Mouse (Mus musculus) cortical plate, adult 2 months (tissue): ENCODE measurements around the gene Ckap5.
"Not testable (repeated sequence)": the region's sequence is repeated elsewhere in the genome, so short reads cannot be mapped to it uniquely, and the experiment has no call there.

ENCODE experiments used
- CTCF ChIP-seq: fragments of 200-500 bp; IDR thresholded peaks from 2 replicates; pipeline ENCODE4 v1.5.1; 2011; ENCODE audit warnings: mild to moderate bottlenecking, control low read depth, low read length; ENCODE audit not compliant: insufficient read depth; ENCODE audit errors: extremely low read depth
- POLR2A ChIP-seq: fragments of 200-500 bp; IDR thresholded peaks from 2 replicates; pipeline ENCODE4 v1.6.1; 2011; ENCODE audit warnings: mild to moderate bottlenecking, low read length, control low read depth; ENCODE audit not compliant: insufficient read depth; ENCODE audit errors: extremely low read depth

GRCm38 (mm10) chr2:91609370-91609769 is 82.8 kb downstream of the Ckap5 start:
- TF ChIP-seq POLR2A, CTCF: not testable (repeated sequence)
